Mouse (Mus musculus): ENCODE measurements around the gene Fntb. TPM values are rescaled to one million over a fixed set of nuclear protein-coding genes. Genes with fewer than 3 reads are reported as not detected.

Fntb gene
- polyA plus RNA-seq, 1 experiment from 2014 or later: 30.9 TPM

- ATAC-seq (ENCODE audit: insufficient number of reproducible peaks, low FRiP score): peak; percentile 99
- H3K4me1 ChIP-seq (replicated peaks): peaks cover 7% of the 10 kb centered on the region
- H3K27ac ChIP-seq (ENCODE audit: poor library complexity, severe bottlenecking): peak within 1 kb of the TSS; percentile 75
- peak within 1 kb of the TSS; percentile 77 for H3K4me3 ChIP-seq
- peak within 1 kb of the TSS; percentile 95 for H3K4me2 ChIP-seq
- H3K9me3 ChIP-seq (replicated peaks): no peaks in the 10 kb centered on the region
- peaks cover 18% of the 10 kb centered on the region for H3K36me3 ChIP-seq
- H3K27me3 ChIP-seq (replicated peaks): no peaks in the 10 kb centered on the region
- WGBS: under 1% methylated on average over 70 of the region's 73 CpGs
- H3K9ac ChIP-seq: peak within 1 kb of the TSS; percentile 87
Measured at GRCm38 (mm10) chr12:76961932-76962891, 196.8 kb downstream of the Fntb start, which contains the start of gene Max. Gene Max, minus strand, starts transcription at chr12:76962201.

GRCm38 (mm10) chr12:76965089-76965488 is 199.7 kb downstream of the Fntb start:
- H3K9me3 ChIP-seq (replicated peaks): no peaks in the 10 kb centered on the region
- H3K9ac ChIP-seq: no peak overlapping the region

DNA sequence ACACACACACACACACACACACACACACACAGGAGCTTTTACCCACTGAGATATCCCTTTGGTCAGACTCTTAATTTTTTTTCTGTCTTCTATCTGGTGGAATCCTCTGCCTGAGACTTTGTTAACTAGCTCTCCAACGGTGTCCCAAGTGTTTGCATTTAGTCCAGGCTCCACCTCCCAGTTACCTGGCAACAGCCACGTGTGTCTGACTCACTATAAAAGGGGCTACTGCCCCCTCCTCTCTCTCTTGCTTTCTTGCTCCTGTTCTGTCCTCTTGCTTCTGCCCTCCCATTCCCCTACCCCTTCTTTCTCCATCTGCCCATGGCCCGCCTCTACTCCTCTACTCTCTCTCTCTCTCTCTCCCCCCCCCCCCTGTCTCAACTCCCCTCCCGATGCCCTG is 200.5 kb downstream of the Fntb start:
- H3K4me1 ChIP-seq (replicated peaks): peaks cover 4% of the 10 kb centered on the region
- H3K4me3 ChIP-seq: no peak overlapping the region
- no peaks in the 10 kb centered on the region for H3K36me3 ChIP-seq
- no peak for ATAC-seq (ENCODE audit: insufficient number of reproducible peaks, low FRiP score)
- no peak overlapping the region for H3K9ac ChIP-seq
- H3K27ac ChIP-seq (ENCODE audit: poor library complexity, severe bottlenecking): no peak overlapping the region
- H3K9me3 ChIP-seq (replicated peaks): no peaks in the 10 kb centered on the region
- no peak overlapping the region for H3K4me2 ChIP-seq
- H3K27me3 ChIP-seq (replicated peaks): no peaks in the 10 kb centered on the region
- WGBS: 19% methylated on average over 4 of the region's 4 CpGs

More at GRCm38 (mm10) chr12:76965089-76965488, 199.7 kb downstream of the Fntb start:
- Histone ChIP-seq H3K4me1 (replicated peaks) (peaks cover 7% of the 10 kb centered on the region), H3K36me3 (peaks cover 2% of the 10 kb centered on the region), H3K4me2 (no peak overlapping the region), H3K27me3 (replicated peaks) (no peaks in the 10 kb centered on the region), H3K4me3 (no peak overlapping the region), H3K27ac (ENCODE audit: poor library complexity, severe bottlenecking) (no peak overlapping the region)
- 34% methylated on average over 5 of the region's 5 CpGs for WGBS
- no peak for ATAC-seq (ENCODE audit: insufficient number of reproducible peaks, low FRiP score)

Other genes with a start within 250 kb of the Fntb start
- 8.2 and 10.3 TPM in 2 replicates for gene Plekhg3, start 234.7 kb upstream of the Fntb start, polyA plus RNA-seq (2016; fragmentation: Nextera tagmentation; extraction: Ambion mirVana)
- 13.4 and 13.5 TPM in 2 replicates for gene Sptb, start 55.0 kb upstream of the Fntb start, polyA plus RNA-seq (2016; fragmentation: Nextera tagmentation; extraction: Ambion mirVana)
- gene Churc1, start 51 bp upstream of the Fntb start, polyA plus RNA-seq (2016; fragmentation: Nextera tagmentation; extraction: Ambion mirVana): 124 and 131 TPM in 2 replicates
- gene Gpx2, start 30.0 kb downstream of the Fntb start, polyA plus RNA-seq (2016; fragmentation: Nextera tagmentation; extraction: Ambion mirVana): 0.49 TPM in 1 of 2 replicates, not detected in the other
- 2.9 and 3.6 TPM in 2 replicates for gene Rab15, start 57.3 kb downstream of the Fntb start, polyA plus RNA-seq (2016; fragmentation: Nextera tagmentation; extraction: Ambion mirVana)
- 8.2 and 8.9 TPM in 2 replicates for gene Max, start 196.6 kb downstream of the Fntb start, polyA plus RNA-seq (2016; fragmentation: Nextera tagmentation; extraction: Ambion mirVana)